Mouse (Mus musculus) layer of hippocampus, adult 8-10 months (tissue): ENCODE data around the gene Pom121l2. TPM values are rescaled to one million over a fixed set of nuclear protein-coding genes. Genes with fewer than 3 reads are reported as not detected.

Experiments used
- microRNA-seq, 2 experiments: library from miRNA; unstranded; fragments of <30 nt; microRNA quantifications; one replicate each; pipeline ENCODE4 v1.2.0; 2022
- total RNA-seq, 4 experiments: library from RNA; stranded (reverse); gene quantifications; 2 replicates each; pipeline ENCODE4 v1.2.4; 2022

The Pom121l2 gene
- total RNA-seq, 4 experiments from 2014 or later = not detected

Small RNA genes within 50 kb of the gene (microRNA-seq; reads per million reads assigned to microRNA genes)
- gene Gm44390 = 0 reads per million in 2 experiments

Other genes starting within 250 kb of the Pom121l2 start
- 10 to 100 TPM; 11.6 to 17.1 (median 13.7) TPM for gene Hist1h4j, start 246.1 kb upstream of the Pom121l2 start, total RNA-seq
- gene Hist1h4k, start 230.7 kb upstream of the Pom121l2 start, total RNA-seq = 100 to 1,000 TPM; 228 to 277 (median 247) TPM
- 10 to 100 TPM in 2 of 4 experiments, 1 to 10 TPM in 2; 8.7 to 11.4 (median 9.8) TPM for gene Hist1h2ak, start 227.4 kb upstream of the Pom121l2 start, total RNA-seq
- 1 to 10 TPM in 3 of 4 experiments, not detected in 1; 6.6 to 9.1 (median 8.4) TPM for gene Hist1h2bn, start 227.1 kb upstream of the Pom121l2 start, total RNA-seq
- gene Hist1h1b, start 200.6 kb upstream of the Pom121l2 start, total RNA-seq = 1 to 10 TPM; 3.8 to 6.5 (median 5.9) TPM
- 10 to 100 TPM; 32.9 to 72.6 (median 47.3) TPM for gene Hist1h3i, start 197.8 kb upstream of the Pom121l2 start, total RNA-seq
- 1 to 10 TPM in 1 of 4 experiments, not detected in 3; 3.2 TPM for gene Hist1h2an, start 194.0 kb upstream of the Pom121l2 start, total RNA-seq
- gene Hist1h2bp, start 193.7 kb upstream of the Pom121l2 start, total RNA-seq = 10 to 100 TPM in 1 of 4 experiments, 1 to 10 TPM in 3; 3.1 to 11.6 (median 5.9) TPM
- 10 to 100 TPM; 26.8 to 44.1 (median 30.6) TPM for gene Hist1h2bq, start 171.0 kb upstream of the Pom121l2 start, total RNA-seq
- 10 to 100 TPM in 3 of 4 experiments, 1 to 10 TPM in 1; 5.0 to 27.3 (median 17.8) TPM for gene Hist1h2ao, start 170.7 kb upstream of the Pom121l2 start, total RNA-seq
- 100 to 1,000 TPM; 180 to 291 (median 231) TPM for gene Hist1h4m, start 169.4 kb upstream of the Pom121l2 start, total RNA-seq
- 10 to 100 TPM in 3 of 4 experiments, not detected in 1; 11.4 to 41.9 (median 29.6) TPM for gene Hist1h4n, start 149.0 kb upstream of the Pom121l2 start, total RNA-seq
- gene Hist1h2ap, start 147.7 kb upstream of the Pom121l2 start, total RNA-seq = 10 to 100 TPM in 2 of 4 experiments, not detected in 2; 10.6 to 18.9 TPM
- 10 to 100 TPM; 26.6 to 44.1 (median 30.3) TPM for gene Hist1h2br, start 147.5 kb upstream of the Pom121l2 start, total RNA-seq
- 1 to 10 TPM; 1.9 to 4.5 (median 2.9) TPM for gene Zfp184, start 36.1 kb upstream of the Pom121l2 start, total RNA-seq
- under 1 TPM; 0.29 to 0.84 (median 0.56) TPM for gene Prss16, start 28.5 kb downstream of the Pom121l2 start, total RNA-seq
- 10 to 100 TPM in 3 of 4 experiments, 1 to 10 TPM in 1; 6.5 to 26.2 (median 15.2) TPM for gene Hist1h2ah, start 54.4 kb downstream of the Pom121l2 start, total RNA-seq
- 10 to 100 TPM; 10.4 to 18.1 (median 16.5) TPM for gene Hist1h2bk, start 54.7 kb downstream of the Pom121l2 start, total RNA-seq
- gene Hist1h4i, start 60.2 kb downstream of the Pom121l2 start, total RNA-seq = 10 to 100 TPM; 55.1 to 70.7 (median 60.0) TPM
- 10 to 100 TPM in 2 of 4 experiments, 1 to 10 TPM in 2; 8.2 to 12.2 (median 10.1) TPM for gene Hist1h2ag, start 61.8 kb downstream of the Pom121l2 start, total RNA-seq
- 10 to 100 TPM; 10.8 to 15.9 (median 12.1) TPM for gene Hist1h2bj, start 62.0 kb downstream of the Pom121l2 start, total RNA-seq
- not detected for gene Vmn1r188, start 103.2 kb downstream of the Pom121l2 start, total RNA-seq
- not detected for gene Vmn1r189, start 124.6 kb downstream of the Pom121l2 start, total RNA-seq
- not detected for gene Vmn1r191, start 202.8 kb downstream of the Pom121l2 start, total RNA-seq
- gene Vmn1r192, start 209.9 kb downstream of the Pom121l2 start, total RNA-seq = not detected
- gene Vmn1r193, start 242.0 kb downstream of the Pom121l2 start, total RNA-seq = not detected